Mouse (Mus musculus) forebrain, embryonic 10.5 days (tissue): ENCODE results near the gene Btbd35f30. TPM values are rescaled to one million over a fixed set of nuclear protein-coding genes. Genes with fewer than 3 reads are reported as not detected.
"Not testable (repeated sequence)": the region's sequence is repeated elsewhere in the genome, so short reads cannot be mapped to it uniquely, and the experiment has no call there.

Experiments used
- DNase-seq: peaks from one replicate; pipeline ENCODE4 v3.0.0-alpha.2; 2017; ENCODE audit warnings: low spot score; ENCODE audit errors: extremely low spot score
- H3K27ac ChIP-seq: fragments of 300-500 bp; sonication (generic); 2 replicates; pipeline ENCODE4 v1.5.1; 2016; ENCODE audit warnings: mild to moderate bottlenecking
- H3K27me3 ChIP-seq: fragments of 300-500 bp; sonication (generic); 2 replicates; pipeline ENCODE4 v1.6.1; 2016; ENCODE audit warnings: mild to moderate bottlenecking; ENCODE audit not compliant: poor library complexity, severe bottlenecking
- H3K36me3 ChIP-seq: fragments of 300-500 bp; sonication (generic); replicated peaks from 2 replicates; pipeline ENCODE4 v1.6.1; 2016; ENCODE audit warnings: mild to moderate bottlenecking, moderate library complexity
- H3K4me1 ChIP-seq: fragments of 300-500 bp; sonication (generic); 2 replicates; pipeline ENCODE4 v1.6.1; 2016
- H3K4me3 ChIP-seq: fragments of 300-500 bp; sonication (generic); 2 replicates; pipeline ENCODE4 v1.5.1; 2016; ENCODE audit warnings: mild to moderate bottlenecking, moderate library complexity
- H3K9me3 ChIP-seq: fragments of 300-500 bp; sonication (generic); 2 replicates; pipeline ENCODE4 v1.6.1; 2016; ENCODE audit warnings: mild to moderate bottlenecking, moderate library complexity
- WGBS: fragments of 180-500 bp; shearing (Covaris S2); methylation state at CpG from one replicate; pipeline ENCODE4 v1.1.7; 2016; 5-methylcytosine and 5-hydroxymethylcytosine counted together
- polyA plus RNA-seq: library from polyadenylated mRNA; unstranded; fragments of >200 nt; fragmentation: Nextera tagmentation; extraction: Ambion mirVana; gene quantifications from 2 replicates; pipeline ENCODE4 v1.2.1, GENCODE M21; 2016

Gene Btbd35f30
- not detected in 2 replicates for polyA plus RNA-seq

DNA sequence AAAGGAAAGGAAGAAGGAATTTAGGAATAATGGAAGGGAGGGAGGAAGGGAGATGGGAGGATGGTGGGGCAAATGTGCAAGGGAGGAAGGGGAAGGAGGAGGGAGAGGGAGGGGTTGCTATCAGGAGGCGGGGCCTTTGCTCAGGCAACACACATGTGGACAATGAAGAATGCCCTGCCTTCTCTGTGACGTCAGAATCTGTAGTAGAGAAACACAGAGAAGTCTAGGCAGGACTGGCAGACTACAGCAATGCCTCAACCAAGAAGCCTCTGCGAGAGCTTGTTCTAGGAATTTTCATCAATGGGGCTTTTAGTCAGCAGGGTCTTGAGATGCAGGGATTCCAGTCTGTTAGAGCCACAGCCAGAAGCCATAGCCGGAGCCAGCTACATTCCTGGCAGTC, at the start of gene Btbd35f30:
Gene Btbd35f30, plus strand, starts transcription at position 301 of the 400 bp plus-strand sequence.
- H3K27me3 ChIP-seq, DNase-seq: not testable (repeated sequence)
- no CpG with 5 or more reads among the region's 4 CpGs for WGBS

DNA sequence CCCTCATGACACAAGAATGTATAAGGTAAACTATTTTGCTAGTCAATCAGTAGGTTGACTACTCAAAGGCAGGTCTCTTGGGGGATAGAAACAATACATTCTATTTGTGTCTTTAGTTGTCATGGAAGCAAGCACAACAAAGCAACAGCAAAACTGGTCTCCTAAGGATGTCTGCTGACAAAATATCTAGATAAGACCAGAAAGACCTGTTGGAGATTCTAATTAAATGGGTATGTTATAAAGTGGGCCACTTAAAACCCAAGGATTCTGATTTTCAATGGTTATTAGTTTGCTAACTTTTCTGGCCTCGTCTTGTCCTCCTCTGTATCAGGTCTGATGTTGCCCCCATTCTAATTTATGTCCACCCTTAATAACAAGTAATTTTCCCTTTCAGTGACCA, 47.0 kb downstream of the Btbd35f30 start, which contains the start of gene Gm21789:
Gene Gm21789, plus strand, starts transcription at position 301 of the 400 bp plus-strand sequence.
- H3K4me1 ChIP-seq, H3K36me3 ChIP-seq, DNase-seq, H3K9me3 ChIP-seq, H3K27me3 ChIP-seq, H3K4me3 ChIP-seq, H3K27ac ChIP-seq: not testable (repeated sequence)
- no CpG with 5 or more reads among the region's 1 CpGs for WGBS

More for the DNA sequence above, at the start of gene Btbd35f30:
- not testable (repeated sequence) for H3K4me1 ChIP-seq, H3K4me3 ChIP-seq, H3K9me3 ChIP-seq, H3K36me3 ChIP-seq, H3K27ac ChIP-seq

Other genes with a start within 250 kb of the Btbd35f30 start
- gene Gm5926, start 243.9 kb upstream of the Btbd35f30 start, polyA plus RNA-seq = not detected in 2 replicates
- gene Btbd35f21, start 168.5 kb upstream of the Btbd35f30 start, polyA plus RNA-seq = not detected in 2 replicates
- not detected in 2 replicates for gene Gm21789, start 47.1 kb downstream of the Btbd35f30 start, polyA plus RNA-seq
- gene Btbd35f5, start 79.3 kb downstream of the Btbd35f30 start, polyA plus RNA-seq = not detected in 2 replicates